Mouse (Mus musculus) Patski (cell line): ENCODE measurements around the gene Ccdc183. TPM values are rescaled to one million over a fixed set of nuclear protein-coding genes. Genes with fewer than 3 reads are reported as not detected.

Source experiments
- ATAC-seq: fragments of 100-300 bp; one replicate; pipeline ENCODE4 v1.8.0; 2021
- CTCF ChIA-PET: fragments of 350-600 bp; sonication (Branson Sonifier 250); formaldehyde crosslinking; loops from one replicate; lab custom pipeline; 2022; ENCODE audit warnings: inconsistent platforms; lab: Charles Lee
- POLR2A ChIA-PET: fragments of 350-600 bp; sonication (Branson Sonifier 250); formaldehyde crosslinking; loops from one replicate; lab custom pipeline; 2022; ENCODE audit warnings: antibody characterized with exemption, inconsistent platforms; lab: Charles Lee
- DNase-seq: peaks from one replicate; pipeline ENCODE4 v3.0.0-alpha.2; 2011; ENCODE audit warnings: low read depth, low spot score
- H3K27me3 ChIP-seq: fragments of 371-371 bp; one replicate; pipeline ENCODE4 v1.5.1; 2021
- CTCF ChIP-seq: fragments of 100-300 bp; IDR thresholded peaks from one replicate; pipeline ENCODE4 v1.5.1; 2021
- in situ Hi-C: fragments of 300-500 bp; cut with MboI; formaldehyde crosslinking; loops from 3 replicates; pipeline ENCODE4 v1.11.1; 2018; ENCODE audit warnings: low pct_unique_long_range_greater_than_20kb, mixed read lengths
- polyA plus RNA-seq: library from polyadenylated mRNA; unstranded; gene quantifications from one replicate; pipeline ENCODE4 v1.2.3, GENCODE M21; 2021

Ccdc183 gene
- polyA plus RNA-seq, 1 experiment from 2014 or later: 0.36 TPM

- in situ Hi-C loops: no loop called here
- ATAC-seq (no peak), DNase-seq (no peak)
- H3K27me3 ChIP-seq: no peaks in the 10 kb centered on the region
- ChIA-PET POLR2A (interaction anchor here (0.6 to 1.3 kb wide), 3 partner anchors 12 to 246 kb away, joined by 3 to 4 read pairs (median 3); partner anchors contain the start of gene Ajm1), CTCF (interaction anchor here (1.2 kb wide), 1 partner anchor 27 kb away, joined by 4 read pairs; the partner anchor contains the start of gene Ajm1)
- TF ChIP-seq CTCF: no peak
Measured at GRCm38 (mm10) chr2:25608671-25609070, 8.8 kb downstream of the Ccdc183 start.

DNA sequence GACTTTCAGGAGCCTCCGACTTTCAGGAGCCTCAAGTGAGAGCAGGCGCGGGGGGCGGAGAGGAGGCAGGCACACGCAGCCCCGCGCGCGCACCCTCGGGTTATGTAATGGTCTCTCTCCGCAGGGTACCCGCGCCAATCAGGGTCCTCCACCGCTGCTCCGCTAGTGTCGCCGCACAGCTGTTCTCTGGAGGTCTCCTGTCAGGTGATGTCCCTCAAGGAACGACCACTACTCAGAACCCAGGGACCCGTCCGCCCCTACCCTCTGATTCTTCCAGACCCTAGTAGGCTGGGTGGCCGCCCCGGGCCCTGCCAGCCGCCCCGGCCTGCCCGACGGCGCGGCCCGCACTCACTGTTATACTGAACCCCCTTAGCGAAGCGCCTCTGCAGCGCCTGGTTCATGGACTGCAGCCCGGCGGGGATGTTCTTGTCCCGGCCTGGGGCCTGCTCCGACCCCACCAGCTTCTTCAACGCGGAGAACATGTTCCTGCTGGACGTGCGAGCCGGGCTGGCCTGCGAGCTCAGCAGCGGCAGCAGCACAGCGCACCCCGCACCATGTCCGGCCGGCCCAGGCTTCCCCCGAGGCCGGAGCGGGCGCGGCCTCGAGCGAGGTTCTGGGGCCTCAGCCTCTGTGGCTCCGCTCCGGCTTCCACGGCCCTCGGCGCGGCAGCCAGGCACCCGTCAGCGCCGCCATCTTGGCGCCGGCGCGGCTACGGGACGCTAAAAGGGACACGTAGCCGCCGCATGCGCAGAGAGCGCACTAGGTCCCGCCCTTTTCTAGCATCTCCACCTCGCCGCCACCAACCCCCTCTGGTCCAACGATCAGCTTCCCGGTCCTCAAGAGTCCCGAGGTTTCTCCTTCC lies 9.5 kb downstream of the Ccdc183 start, which contains the start of gene Rabl6:
Gene Rabl6 (minus strand): TSS at position 761 of the 862 bp plus-strand sequence.
- in situ Hi-C loops: no loop called here
- POLR2A ChIA-PET: interaction anchor here (0.6 to 0.7 kb wide), 2 partner anchors 26 to 245 kb away, joined by 3 read pairs; partner anchors contain the start of gene Ajm1
- TF ChIP-seq CTCF: no peak
- CTCF ChIA-PET: interaction anchor here (1.2 kb wide), 1 partner anchor 26 kb away, joined by 4 read pairs; the partner anchor contains the start of gene Ajm1
- H3K27me3 ChIP-seq: no peaks in the 10 kb centered on the region
- ATAC-seq: peak; percentile 75
- peak; percentile 44 for DNase-seq

GRCm38 (mm10) chr2:25602526-25602925 lies 15.0 kb downstream of the Ccdc183 start:
- in situ Hi-C loops: no loop called here
- ChIA-PET CTCF (no interaction called here), POLR2A (no interaction called here)
- no peak for DNase-seq
- no peak for ATAC-seq
- no peaks in the 10 kb centered on the region for H3K27me3 ChIP-seq
- TF ChIP-seq CTCF: no peak

DNA sequence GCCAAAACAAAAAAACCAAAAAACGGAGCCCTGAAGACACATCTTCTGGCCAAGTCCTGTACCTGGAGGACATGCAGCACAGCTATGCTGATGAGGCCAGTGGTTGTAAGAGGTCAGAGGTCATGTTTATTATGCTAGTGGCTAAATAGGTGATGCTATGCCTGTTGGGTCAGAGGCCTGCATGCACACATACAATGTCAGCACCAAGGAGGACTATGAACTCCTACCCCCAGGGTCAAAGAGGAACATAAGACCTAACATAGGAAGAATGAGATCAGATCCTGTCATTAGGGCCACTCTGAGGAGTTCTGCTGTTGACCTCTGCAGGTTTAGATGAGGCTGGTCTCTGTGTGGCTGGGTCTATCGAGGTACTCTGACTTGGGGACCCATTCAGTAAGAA lies 17.4 kb downstream of the Ccdc183 start:
- CTCF ChIA-PET: no interaction called here
- DNase-seq (no peak), ATAC-seq (no peak)
- H3K27me3 ChIP-seq: no peaks in the 10 kb centered on the region
- in situ Hi-C loops: no loop called here
- POLR2A ChIA-PET: no interaction called here
- TF ChIP-seq CTCF: no peak

- no peaks in the 10 kb centered on the region for H3K27me3 ChIP-seq
- CTCF ChIA-PET: no interaction called here
- TF ChIP-seq CTCF: no peak
- ATAC-seq (no peak), DNase-seq (no peak)
- in situ Hi-C loops: no loop called here
- POLR2A ChIA-PET: interaction anchor here (1.2 kb wide), 1 partner anchor 10 kb away, joined by 4 read pairs; no protein-coding TSS in a partner anchor
Measured at GRCm38 (mm10) chr2:25598749-25599148, 18.7 kb downstream of the Ccdc183 start.

DNA sequence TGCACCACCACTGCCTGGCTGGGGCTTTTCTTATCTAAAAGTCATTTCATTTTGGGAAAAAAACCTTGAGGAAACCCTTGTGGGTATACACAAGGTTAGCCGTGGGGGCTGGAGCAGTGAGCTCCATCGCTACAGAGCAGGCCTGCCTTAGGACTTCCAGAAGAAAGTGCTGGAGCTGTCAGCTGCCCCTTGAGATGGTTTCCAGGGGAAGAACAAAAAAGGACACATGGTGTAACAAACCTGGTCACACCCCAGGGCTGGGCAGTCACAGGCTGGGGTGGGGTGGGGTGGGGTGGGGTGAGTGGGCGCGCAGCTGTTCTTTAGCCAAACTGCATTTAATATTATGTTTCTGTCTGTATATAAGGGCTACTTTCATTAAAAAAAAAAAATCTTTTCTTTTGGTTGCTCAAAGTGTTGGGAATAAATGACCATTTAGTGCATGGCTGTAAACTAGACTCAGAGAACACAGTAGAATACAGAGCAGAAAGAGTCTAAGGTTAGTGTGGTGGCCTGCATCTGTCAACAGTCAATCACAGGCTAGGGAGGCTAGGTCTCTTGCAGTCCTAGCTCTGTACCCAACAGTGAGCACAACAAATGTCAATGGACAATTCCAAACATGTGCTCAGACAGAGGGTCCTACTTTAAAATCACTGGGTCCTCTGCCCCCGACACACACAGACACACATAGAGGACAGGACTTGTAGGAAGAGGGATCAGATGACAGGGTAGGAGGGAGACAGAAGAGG lies 20.5 kb downstream of the Ccdc183 start:
- no peak for TF ChIP-seq CTCF
- CTCF ChIA-PET: no interaction called here
- POLR2A ChIA-PET: no interaction called here
- in situ Hi-C loops: no loop called here
- DNase-seq (no peak), ATAC-seq (no peak)
- no peaks in the 10 kb centered on the region for H3K27me3 ChIP-seq

DNA sequence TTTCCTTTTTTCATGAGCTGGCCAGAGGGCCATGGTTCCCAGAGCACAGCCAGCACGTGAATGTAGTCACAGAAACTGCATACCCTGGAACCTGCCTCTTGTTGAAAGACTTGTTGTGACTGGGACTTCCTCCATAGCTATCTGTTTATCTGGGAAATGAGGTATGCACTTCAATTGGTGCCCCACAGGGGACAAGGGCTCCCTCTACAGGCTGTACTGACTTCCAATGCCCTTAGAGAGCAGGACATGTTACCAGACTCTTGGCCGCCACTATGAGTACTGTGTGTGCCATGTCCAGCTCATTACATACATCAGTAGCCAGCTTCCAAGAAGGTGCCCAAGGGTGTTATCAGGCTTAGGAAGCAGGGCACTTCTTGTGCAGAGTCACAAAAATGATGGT lies 25.6 kb downstream of the Ccdc183 start:
- H3K27me3 ChIP-seq: no peaks in the 10 kb centered on the region
- no peak for TF ChIP-seq CTCF
- DNase-seq: no peak
- in situ Hi-C loops: no loop called here
- ChIA-PET CTCF (interaction anchor here (1.0 to 4.7 kb wide), 7 partner anchors 11 to 131 kb away, joined by 3 to 30 read pairs (median 4); partner anchors contain the start of genes Ajm1, Mamdc4, Paxx and Phpt1), POLR2A (interaction anchor here (0.6 kb wide), 1 partner anchor 59 kb away, joined by 5 read pairs; no protein-coding TSS in a partner anchor)
- no peak for ATAC-seq

- DNase-seq (no peak), ATAC-seq (no peak)
- no peak for TF ChIP-seq CTCF
- in situ Hi-C loops: no loop called here
- H3K27me3 ChIP-seq: no peaks in the 10 kb centered on the region
- ChIA-PET CTCF (interaction anchor here (1.1 kb wide), 1 partner anchor 15 kb away, joined by 3 read pairs; no protein-coding TSS in a partner anchor), POLR2A (interaction anchor here (1.0 to 1.2 kb wide), 2 partner anchors 10 to 13 kb away, joined by 4 to 5 read pairs; partner anchors contain the start of gene Phpt1)
Measured at GRCm38 (mm10) chr2:25588227-25588907, 29.1 kb downstream of the Ccdc183 start.

GRCm38 (mm10) chr2:25587290-25587689 lies 30.2 kb downstream of the Ccdc183 start:
- TF ChIP-seq CTCF: no peak
- in situ Hi-C loops: no loop called here
- H3K27me3 ChIP-seq: no peaks in the 10 kb centered on the region
- ChIA-PET POLR2A (interaction anchor here (1.3 kb wide), 1 partner anchor 8 kb away, joined by 4 read pairs; no protein-coding TSS in a partner anchor), CTCF (interaction anchor here (1.1 to 1.5 kb wide), 2 partner anchors 11 to 16 kb away, joined by 3 read pairs; no protein-coding TSS in a partner anchor)
- ATAC-seq (no peak), DNase-seq (no peak)

- H3K27me3 ChIP-seq: no peaks in the 10 kb centered on the region
- no peak for TF ChIP-seq CTCF
- no peak for DNase-seq
- no peak for ATAC-seq
- CTCF ChIA-PET: no interaction called here
- in situ Hi-C loops: no loop called here
- POLR2A ChIA-PET: no interaction called here
Measured at GRCm38 (mm10) chr2:25585601-25586000, 31.9 kb downstream of the Ccdc183 start.
